Mouse (Mus musculus) liver, adult 2 months (tissue): ENCODE measurements around the gene Tm7sf2.

Experiments used
- CTCF ChIP-seq: fragments of 200-500 bp; IDR thresholded peaks from 2 replicates; pipeline ENCODE4 v1.5.1; 2011; ENCODE audit warnings: low read depth, low read length, control low read depth
- POLR2A ChIP-seq: fragments of 200-500 bp; IDR thresholded peaks from 2 replicates; pipeline ENCODE4 v1.6.1; 2011; ENCODE audit warnings: low read length, control low read depth; ENCODE audit not compliant: insufficient read depth; ENCODE audit errors: extremely low read depth

DNA sequence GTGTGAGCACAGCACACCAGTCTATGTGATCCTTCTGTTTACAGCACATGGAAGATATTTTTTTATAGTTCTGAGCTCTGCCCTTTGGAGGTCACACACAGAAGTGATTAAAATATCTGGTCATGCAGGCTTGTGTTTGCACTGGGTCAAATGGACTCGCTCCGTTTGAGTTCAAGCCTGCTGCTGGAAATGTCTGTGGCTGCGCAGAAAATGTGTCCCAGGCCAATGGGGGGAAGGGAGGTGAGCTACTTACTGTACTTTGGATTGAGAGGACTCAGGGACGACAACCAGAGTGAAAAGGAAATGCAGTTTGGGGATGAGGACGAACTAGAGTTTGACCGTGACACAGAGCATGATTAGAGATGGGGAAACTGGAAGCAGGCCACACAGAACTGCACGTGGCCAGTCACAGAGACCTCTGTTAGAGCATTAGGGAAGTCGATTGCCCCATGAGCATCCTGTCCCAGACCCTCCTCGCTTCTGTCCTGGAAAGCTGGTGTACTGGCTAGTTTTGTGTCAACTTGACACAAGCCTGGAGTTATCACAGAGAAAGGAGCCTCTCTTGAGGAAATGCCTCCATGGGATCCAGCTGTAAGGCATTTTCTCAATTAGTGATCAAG lies 32.1 kb downstream of the Tm7sf2 start:
- no peak for TF ChIP-seq POLR2A
- no peak for TF ChIP-seq CTCF
